Comparison of ENCODE assay signal across 1 mouse cellular context in genomic region chr3:103279182-103280149, GRCm38 (mm10).
TF ChIP-seq lines count a peak whose summit lies in the region.

Gene Trim33, plus strand, starts transcription at chr3:103279293.

TF ChIP-seq in CH12.LX, 34 proteins besides CTCF, POLR2A, EP300 and RAD21 (continued from another document):
- TF ChIP-seq MAZ (IDR thresholded peaks at IDR 0.05; ENCODE audit: low read depth, low read length), result no peak; the same call in 1 of the 2 replicates
- no peak for TF ChIP-seq JUN (IDR thresholded peaks at IDR 0.05; ENCODE audit: insufficient read depth, low read depth, low read length)
- no peak for TF ChIP-seq MAFK (IDR thresholded peaks at IDR 0.05; ENCODE audit: insufficient replicate concordance, low read length)
- no peak for TF ChIP-seq SMC3 (IDR thresholded peaks at IDR 0.05; ENCODE audit: low read depth, low read length)
- no peak for TF ChIP-seq TBP (conservative IDR thresholded peaks at IDR 0.05; ENCODE audit: low read depth, low read length)
- peak; percentile 36; the same call in 1 of the 2 replicates for TF ChIP-seq MAX (IDR thresholded peaks at IDR 0.05; ENCODE audit: low read length)
- peak; percentile 84 for TF ChIP-seq ZMIZ1 (IDR thresholded peaks at IDR 0.05; ENCODE audit: low read depth, low read length)
- no peak for TF ChIP-seq PAX5 (IDR thresholded peaks at IDR 0.05; ENCODE audit: low read length)
- TF ChIP-seq NRF1 (IDR thresholded peaks at IDR 0.05; ENCODE audit: low read depth, low read length), result peak; percentile 70
- TF ChIP-seq MXI1 (IDR thresholded peaks at IDR 0.05; ENCODE audit: low read depth, low read length), result 0 out of 2 replicates have a peak, but pooled peaks have one; percentile 68
- no peak for TF ChIP-seq ETS1 (conservative IDR thresholded peaks at IDR 0.05; ENCODE audit: low read depth, low read length)
- peak; percentile 79; the same call in 1 of the 2 replicates for TF ChIP-seq MEF2A (IDR thresholded peaks at IDR 0.05; ENCODE audit: borderline replicate concordance, low read depth, low read length)
- no peak for TF ChIP-seq USF1 (IDR thresholded peaks at IDR 0.05; ENCODE audit: low read depth, low read length)
- no peak for TF ChIP-seq RCOR1 (conservative IDR thresholded peaks at IDR 0.05; ENCODE audit: low read depth, low read length)
- TF ChIP-seq ELF1 (IDR thresholded peaks at IDR 0.05; ENCODE audit: low read depth, low read length), result no peak; the same call in 1 of the 2 replicates
- no peak for TF ChIP-seq ZKSCAN1 (IDR thresholded peaks at IDR 0.05; ENCODE audit: borderline replicate concordance, low read depth, low read length)
- peak; percentile 72 for TF ChIP-seq MYC (IDR thresholded peaks at IDR 0.05; ENCODE audit: low read depth, low read length)
- no peak for TF ChIP-seq USF2 (conservative IDR thresholded peaks at IDR 0.05; ENCODE audit: low read depth, low read length)
- no peak for TF ChIP-seq BHLHE40 (IDR thresholded peaks at IDR 0.05; ENCODE audit: low read depth, low read length)
- no peak for TF ChIP-seq CHD2 (IDR thresholded peaks at IDR 0.05; ENCODE audit: low read length)
- TF ChIP-seq CHD1 (IDR thresholded peaks at IDR 0.05; ENCODE audit: low read depth, low read length), result no peak
TF ChIP-seq in CH12.LX: peak in this region for 14.
